Mouse (Mus musculus) heart, adult 2 months (tissue): ENCODE measurements around the gene BC055324.

Experiments used
- CTCF ChIP-seq: fragments of 200-600 bp; IDR thresholded peaks from 2 replicates; pipeline ENCODE4 v1.8.1; 2022; ENCODE audit warnings: antibody characterized with exemption, mild to moderate bottlenecking, moderate library complexity
- EP300 ChIP-seq: fragments of 200-500 bp; IDR thresholded peaks from 2 replicates; pipeline ENCODE4 v1.6.1; 2011; ENCODE audit warnings: low read depth, low read length, control low read depth; ENCODE audit not compliant: insufficient read depth
- POLR2A ChIP-seq: fragments of 200-500 bp; IDR thresholded peaks from 2 replicates; pipeline ENCODE4 v1.6.1; 2011; ENCODE audit warnings: mild to moderate bottlenecking, low read depth, low read length, control low read depth; ENCODE audit not compliant: insufficient read depth

- no peak for TF ChIP-seq CTCF
- no peak for TF ChIP-seq EP300
- TF ChIP-seq POLR2A: no peak
Observed at GRCm38 (mm10) chr1:163900168-163900567, 94.4 kb downstream of the BC055324 start.
